Mouse (Mus musculus) embryonic fibroblast, embryonic 13.5 days (primary cell): Measurements from ENCODE around the gene Ankrd13a.

Source experiments
- CTCF ChIP-seq: IDR thresholded peaks from 2 replicates; pipeline ENCODE4 v1.5.1; 2011; ENCODE audit warnings: mild to moderate bottlenecking, control low read depth, low read length, moderate library complexity, borderline replicate concordance; ENCODE audit not compliant: insufficient read depth
- POLR2A ChIP-seq: IDR thresholded peaks from 2 replicates; pipeline ENCODE4 v1.6.1; 2011; ENCODE audit warnings: low read depth, mild to moderate bottlenecking, control low read depth, low read length, moderate library complexity

DNA sequence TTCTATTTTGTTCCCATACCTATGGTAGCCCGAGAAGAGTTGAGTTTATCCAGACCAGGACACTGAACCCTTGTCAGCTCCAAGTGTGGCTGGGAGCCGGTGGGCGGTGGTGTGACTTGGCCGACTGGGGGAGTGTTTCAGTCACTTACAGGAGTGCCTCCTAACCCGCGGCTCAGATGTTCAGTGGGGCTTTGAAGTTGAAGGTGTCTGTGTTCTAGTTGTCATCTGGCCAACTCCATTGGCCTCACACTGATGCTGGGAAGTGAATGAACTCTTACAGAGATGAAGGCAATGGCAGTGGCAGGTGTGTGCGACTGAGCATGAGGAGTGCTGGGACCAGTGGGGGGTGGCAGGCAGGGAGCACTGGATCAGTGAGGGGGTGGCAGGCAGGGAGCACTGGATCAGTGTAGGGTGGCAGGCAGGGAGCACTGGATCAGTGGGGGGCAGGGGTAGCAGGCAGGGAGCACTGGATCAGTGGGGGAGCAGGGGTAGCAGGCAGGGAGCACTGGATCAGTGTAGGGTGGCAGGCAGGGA lies 5.5 kb downstream of the Ankrd13a start:
- TF ChIP-seq CTCF (no peak), POLR2A (no peak)
